19 mouse cellular contexts compared by ENCODE assay signal in the genomic region with DNA sequence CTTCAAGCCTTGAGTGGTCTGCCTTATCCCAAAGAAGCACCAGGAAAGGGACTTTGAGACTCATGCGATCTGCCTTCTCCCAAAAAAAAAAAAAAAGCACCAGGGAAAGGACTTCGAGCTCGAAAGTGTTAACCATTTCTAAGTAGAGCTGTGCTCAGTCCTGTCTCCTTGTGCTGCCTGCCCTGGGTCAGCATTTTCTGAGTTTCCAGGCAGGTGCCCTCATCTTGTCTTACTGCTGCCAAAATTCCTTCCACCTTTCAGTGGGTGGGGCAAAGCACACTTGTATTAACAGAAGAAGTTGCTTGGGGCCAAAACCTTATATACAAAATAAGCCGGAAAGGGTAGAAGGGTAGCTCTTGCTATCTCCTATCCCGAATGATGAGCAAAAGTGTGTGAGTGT.
DNase-seq lines count a peak whose midpoint lies in the region; ATAC-seq and TF ChIP-seq lines count a peak whose summit lies in the region.
"Had no signal": no experiment of that assay in that cellular context is flagged by ENCODE, and none has a peak within 500 bp of the region (broad histone marks: within the 10 kb centered on the region; RNA-seq: fewer than 3 reads in every experiment).

No protein-coding gene starts in this region.

- TF ChIP-seq POLR2A in thymus, adult 2 months (IDR thresholded peaks at IDR 0.05; ENCODE audit: control insufficient read depth, extremely low read depth, insufficient read depth, low read length, poor library complexity): no peak

- H3K9me3 ChIP-seq in midbrain, embryonic 11.5 days (ENCODE audit: control insufficient read depth, low read length): no peaks in the 10 kb centered on the region
- H3K9me3 ChIP-seq in midbrain, embryonic 13.5 days: no peaks in the 10 kb centered on the region
- no peaks in the 10 kb centered on the region for H3K9me3 ChIP-seq in kidney, embryonic 16.5 days (ENCODE audit: low read length)
- no peaks in the 10 kb centered on the region for H3K9me3 ChIP-seq in limb, embryonic 13.5 days
- H3K9me3 ChIP-seq: heart, embryonic 13.5 days; limb, embryonic 12.5 days; liver, embryonic 13.5 days; midbrain, embryonic 10.5 days had no signal

- whole genome bisulfite sequencing in midbrain, embryonic 11.5 days: 70% methylated on average over 5 of the region's 5 CpGs
- 74% methylated on average over 5 of the region's 5 CpGs for WGBS in midbrain, embryonic 13.5 days
- WGBS in kidney, embryonic 16.5 days: 61% methylated on average over 5 of the region's 5 CpGs
- WGBS in limb, embryonic 13.5 days: 75% methylated on average over 5 of the region's 5 CpGs
- WGBS in thymus, adult 2 months: 88% methylated on average over 5 of the region's 5 CpGs

- no peaks in the 10 kb centered on the region for H3K36me3 ChIP-seq in midbrain, embryonic 11.5 days (ENCODE audit: control insufficient read depth, insufficient read depth, low read length)
- no peaks in the 10 kb centered on the region for H3K36me3 ChIP-seq in midbrain, embryonic 13.5 days
- H3K36me3 ChIP-seq in kidney, embryonic 16.5 days (ENCODE audit: insufficient read depth, low read length): no peaks in the 10 kb centered on the region
- H3K36me3 ChIP-seq in limb, embryonic 13.5 days: no peaks in the 10 kb centered on the region
- no peaks in the 10 kb centered on the region for H3K36me3 ChIP-seq in thymus, adult 2 months (ENCODE audit: control insufficient read depth, insufficient read depth, low read length)
- H3K36me3 ChIP-seq: heart, embryonic 13.5 days; limb, embryonic 12.5 days; liver, embryonic 13.5 days; midbrain, embryonic 10.5 days had no signal

- peak; percentile 73 for DNase-seq in midbrain, embryonic 11.5 days (ENCODE audit: low spot score, missing footprints)
- peak; percentile 82 for DNase-seq in kidney, adult 11 months
- DNase-seq in thymus, adult 2 months: no peak
- no peak for DNase-seq in cerebellum, adult 11-12 months
- no peak for DNase-seq in adrenal gland, adult 8-10 months
- DNase-seq: cerebellum, adult 9-10 months; gastrocnemius, adult 2 months; heart, postnatal 36 days; liver, embryonic 13.5 days; lung, embryonic 14.5 days had no signal

- no peak for ATAC-seq in midbrain, embryonic 11.5 days (ENCODE audit: low FRiP score)
- no peak for ATAC-seq in midbrain, embryonic 13.5 days
- ATAC-seq in kidney, embryonic 16.5 days (ENCODE audit: low FRiP score, low TSS enrichment): no peak
- ATAC-seq in limb, embryonic 13.5 days (ENCODE audit: low FRiP score, low read depth): no peak
- ATAC-seq: hindbrain, embryonic 16.5 days; intestine, postnatal 0 days had no signal

- H3K4me2 ChIP-seq in midbrain, embryonic 11.5 days: no peak overlapping the region
- no peak overlapping the region for H3K4me2 ChIP-seq in midbrain, embryonic 13.5 days (replicated peaks)
- no peak overlapping the region for H3K4me2 ChIP-seq in kidney, embryonic 16.5 days (replicated peaks; ENCODE audit: low read depth, low read length)
- H3K4me2 ChIP-seq in limb, embryonic 13.5 days (replicated peaks): peak overlapping the region; percentile 38; the same call in 1 of the 2 replicates
- H3K4me2 ChIP-seq: heart, embryonic 13.5 days; liver, embryonic 13.5 days had no signal

- no peaks in the 10 kb centered on the region; the same call in 1 of the 2 replicates for H3K27me3 ChIP-seq in midbrain, embryonic 11.5 days (ENCODE audit: control insufficient read depth, insufficient read depth, low read length)
- H3K27me3 ChIP-seq in midbrain, embryonic 13.5 days: peaks cover 6% of the 10 kb centered on the region; the same call in 1 of the 2 replicates
- H3K27me3 ChIP-seq in kidney, embryonic 16.5 days (ENCODE audit: insufficient read depth, low read length): no peaks in the 10 kb centered on the region
- H3K27me3 ChIP-seq in limb, embryonic 13.5 days: no peaks in the 10 kb centered on the region
- H3K27me3 ChIP-seq in thymus, adult 2 months (ENCODE audit: control insufficient read depth, insufficient read depth, low read length): no peaks in the 10 kb centered on the region
- H3K27me3 ChIP-seq: heart, embryonic 13.5 days; limb, embryonic 12.5 days; liver, embryonic 13.5 days had no signal

- H3K27ac ChIP-seq in midbrain, embryonic 11.5 days (ENCODE audit: low read depth, low read length): no peak overlapping the region
- H3K27ac ChIP-seq in midbrain, embryonic 13.5 days: no peak overlapping the region
- H3K27ac ChIP-seq in kidney, embryonic 16.5 days (ENCODE audit: low read length): peak overlapping the region; percentile 77
- no peak overlapping the region for H3K27ac ChIP-seq in limb, embryonic 13.5 days
- H3K27ac ChIP-seq in thymus, adult 2 months (ENCODE audit: control insufficient read depth, insufficient read depth, low read length): no peak overlapping the region
- H3K27ac ChIP-seq: heart, embryonic 13.5 days; liver, embryonic 13.5 days; macrophage had no signal

- H3K4me1 ChIP-seq in midbrain, embryonic 11.5 days (ENCODE audit: control insufficient read depth, insufficient read depth, low read length): peaks cover 8% of the 10 kb centered on the region
- H3K4me1 ChIP-seq in midbrain, embryonic 13.5 days (replicated peaks): peaks cover 3% of the 10 kb centered on the region
- H3K4me1 ChIP-seq in kidney, embryonic 16.5 days (ENCODE audit: insufficient read depth, low read length): peaks cover 44% of the 10 kb centered on the region
- H3K4me1 ChIP-seq in limb, embryonic 13.5 days: peaks cover 41% of the 10 kb centered on the region
- no peaks in the 10 kb centered on the region for H3K4me1 ChIP-seq in thymus, adult 2 months (replicated peaks; ENCODE audit: control insufficient read depth, insufficient read depth, low read length)
- H3K4me1 ChIP-seq: liver, embryonic 13.5 days had no signal

- TF ChIP-seq CTCF in thymus, adult 2 months (IDR thresholded peaks at IDR 0.05; ENCODE audit: borderline replicate concordance, control insufficient read depth, extremely low read depth, insufficient read depth, low read length, poor library complexity): no peak

- H3K9ac ChIP-seq in midbrain, embryonic 11.5 days (ENCODE audit: low read length): no peak overlapping the region
- H3K9ac ChIP-seq in midbrain, embryonic 13.5 days (replicated peaks): no peak overlapping the region
- H3K9ac ChIP-seq in kidney, embryonic 16.5 days (replicated peaks; ENCODE audit: low read length): no peak overlapping the region
- H3K9ac ChIP-seq in limb, embryonic 13.5 days: no peak overlapping the region
- H3K9ac ChIP-seq: heart, embryonic 13.5 days; limb, embryonic 12.5 days; liver, embryonic 13.5 days; lung, embryonic 14.5 days had no signal

- H3K4me3 ChIP-seq in midbrain, embryonic 11.5 days (ENCODE audit: low read depth, low read length): no peak overlapping the region
- H3K4me3 ChIP-seq in midbrain, embryonic 13.5 days (replicated peaks): no peak overlapping the region
- H3K4me3 ChIP-seq in kidney, embryonic 16.5 days (ENCODE audit: low read length): no peak overlapping the region
- H3K4me3 ChIP-seq in limb, embryonic 13.5 days: no peak overlapping the region
- H3K4me3 ChIP-seq in thymus, adult 2 months (ENCODE audit: control insufficient read depth, insufficient read depth, low read length): no peak overlapping the region
- H3K4me3 ChIP-seq: gastrocnemius, adult 2 months; heart, embryonic 13.5 days; limb, embryonic 12.5 days; liver, embryonic 13.5 days; midbrain, embryonic 10.5 days had no signal

Comparison
In these comparisons a context has a peak if more than half of its experiments do, and no peak if none do; other contexts are left out.
1. DNase-seq: peak in midbrain, embryonic 11.5 days (single experiment) and kidney, adult 11 months (single experiment); none in thymus, adult 2 months (single experiment), cerebellum, adult 11-12 months (single experiment) and adrenal gland, adult 8-10 months (single experiment).